Mouse (Mus musculus): ENCODE measurements around the gene Pdha2.

GRCm38 (mm10) chr3:141212255-141212654 is at the start of gene Pdha2:
- no peak for TF ChIP-seq CTCF (IDR thresholded peaks at IDR 0.05)
- TF ChIP-seq POLR2A (IDR thresholded peaks at IDR 0.05; ENCODE audit: insufficient read depth, low read depth, low read length) = no peak

All from heart, adult 2 months (tissue).